Mouse (Mus musculus) kidney, adult 9 months (tissue): ENCODE data around the gene Ptprt.
A peak's percentile ranks its signal among the peaks of the same experiment; 100 is the strongest.

ENCODE experiments used
- DNase-seq: peaks from one replicate; pipeline ENCODE4 v3.0.0; 2022

The Ptprt gene

GRCm38 (mm10) chr2:162581651-162582050, 79.3 kb downstream of the Ptprt start:
- no peak for DNase-seq

GRCm38 (mm10) chr2:162577819-162578218, 83.1 kb downstream of the Ptprt start:
- DNase-seq = no peak

- DNase-seq = no peak
Observed at GRCm38 (mm10) chr2:162572851-162573250, 88.1 kb downstream of the Ptprt start.

- DNase-seq = no peak
Observed at GRCm38 (mm10) chr2:162571037-162571436, 89.9 kb downstream of the Ptprt start.

DNA sequence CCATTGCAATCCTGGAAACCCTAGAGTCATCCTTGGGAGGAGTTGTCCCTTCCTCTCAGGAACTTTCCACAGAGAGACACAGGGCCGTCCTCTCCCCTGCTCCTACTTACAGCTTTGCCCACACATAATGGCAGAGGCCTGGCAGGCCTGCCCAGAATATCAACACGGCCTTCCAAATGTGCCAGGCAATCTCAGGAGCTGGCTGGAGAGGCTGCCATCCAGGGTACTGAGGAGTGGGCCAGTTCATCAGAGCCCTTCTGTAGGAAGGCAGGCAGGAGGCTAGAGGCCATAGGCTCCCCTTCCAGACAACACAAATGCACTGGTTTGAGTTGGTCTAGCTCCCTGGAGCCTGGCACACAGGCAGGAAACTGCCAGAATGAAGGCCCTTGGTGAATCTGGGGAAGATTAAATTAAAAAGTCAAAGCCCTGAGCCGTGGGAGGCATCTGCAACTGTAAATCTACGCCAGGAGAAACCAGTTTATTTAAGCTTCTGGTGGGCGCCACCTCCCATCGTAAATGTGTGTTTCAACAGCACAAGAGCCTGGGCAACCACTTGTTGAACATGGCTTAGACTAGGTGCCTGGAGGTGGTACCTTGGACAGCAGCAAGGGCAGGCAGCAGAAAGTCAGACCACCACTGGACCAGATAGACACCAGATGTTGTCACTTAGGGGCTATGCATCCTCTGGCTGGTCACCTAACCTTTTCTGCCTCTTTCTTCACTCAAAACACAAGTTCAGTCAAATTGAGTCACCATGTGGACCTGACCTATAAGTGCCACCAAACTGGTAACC, 92.4 kb downstream of the Ptprt start:
- DNase-seq = no peak

- no peak for DNase-seq
Observed at GRCm38 (mm10) chr2:162548312-162548711, 112.6 kb downstream of the Ptprt start.

- DNase-seq = peak; percentile 2
Observed at GRCm38 (mm10) chr2:162531638-162532037, 129.3 kb downstream of the Ptprt start.

- peak; percentile 1 for DNase-seq
Observed at GRCm38 (mm10) chr2:162528911-162529310, 132.0 kb downstream of the Ptprt start.

DNA sequence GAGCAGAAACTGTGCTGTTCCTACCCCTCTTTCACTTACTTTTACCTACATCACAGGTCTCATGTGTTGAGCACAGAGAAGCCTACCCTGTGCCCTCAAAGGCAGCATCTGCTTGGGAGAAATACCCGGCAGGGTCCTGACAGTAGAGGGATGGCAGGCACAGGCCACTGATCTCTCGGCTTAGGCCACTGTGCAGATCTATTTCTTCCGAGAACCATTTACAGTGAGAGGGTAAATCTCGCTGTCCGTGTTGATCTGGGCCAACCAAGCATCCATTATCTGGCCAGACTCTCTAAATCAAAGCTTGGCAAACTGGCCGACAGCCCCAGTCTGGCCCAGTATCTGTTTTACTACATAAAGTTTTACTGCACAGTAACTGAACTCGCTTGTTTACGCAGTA, 145.0 kb downstream of the Ptprt start:
- DNase-seq = no peak

GRCm38 (mm10) chr2:162513072-162513471, 147.9 kb downstream of the Ptprt start:
- no peak for DNase-seq

DNA sequence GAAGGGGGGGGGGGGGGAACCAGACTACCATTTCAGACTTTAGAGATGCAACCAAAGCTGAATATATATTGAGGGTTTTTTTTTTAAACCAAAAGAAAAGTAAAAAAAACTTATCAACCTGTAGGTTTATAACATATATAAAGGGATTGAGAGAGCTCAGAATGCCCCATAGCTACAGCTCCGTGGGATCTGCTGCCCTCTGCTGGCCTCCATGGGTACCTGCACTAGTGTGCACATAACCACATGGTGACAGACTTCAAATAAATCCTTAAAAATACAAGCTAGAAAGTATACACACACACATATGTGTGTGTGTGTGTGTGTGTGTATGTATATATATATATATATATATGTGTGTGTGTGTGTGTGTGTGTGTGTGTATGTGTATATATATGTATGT, 148.9 kb downstream of the Ptprt start:
- no peak for DNase-seq

DNA sequence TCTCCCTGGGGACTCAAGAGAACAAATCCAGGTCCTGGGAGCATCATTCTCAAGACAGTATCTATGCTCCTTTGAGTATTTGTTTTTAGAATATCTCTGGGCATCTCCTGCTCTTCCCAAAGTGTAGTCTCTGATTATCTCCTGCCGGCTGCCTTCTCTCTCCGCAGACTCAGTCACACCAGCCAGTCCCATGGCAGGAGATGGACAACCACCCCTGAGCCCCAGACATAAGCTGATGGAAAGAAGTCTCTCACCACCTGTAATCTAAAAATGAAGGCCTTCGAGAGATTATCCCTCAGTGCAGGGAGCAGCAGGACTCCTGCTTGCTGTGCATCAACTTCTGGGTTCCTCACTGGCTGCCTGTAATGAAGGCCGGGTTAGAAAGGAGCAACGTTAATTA, 151.9 kb downstream of the Ptprt start:
- no peak for DNase-seq

- no peak for DNase-seq
Observed at GRCm38 (mm10) chr2:162507664-162508063, 153.3 kb downstream of the Ptprt start.

DNA sequence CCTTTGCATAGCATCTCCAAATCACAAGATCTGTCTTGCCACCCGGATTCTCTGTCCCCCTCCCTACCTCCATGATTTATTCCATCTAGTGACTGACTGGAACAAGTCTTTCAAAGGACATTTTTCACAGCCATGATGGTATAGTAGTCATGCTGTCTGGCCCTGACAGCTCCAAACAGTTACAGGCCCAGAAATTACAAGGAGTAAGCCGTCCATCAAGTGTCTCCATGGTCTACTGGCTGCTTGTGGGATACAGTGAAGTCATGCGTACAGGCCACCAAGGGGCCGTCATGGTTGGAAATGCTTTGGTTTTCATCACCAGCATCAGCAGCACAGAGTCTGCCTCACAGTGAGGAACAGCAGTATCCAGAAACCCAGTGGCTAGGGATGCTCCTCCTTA, 156.1 kb downstream of the Ptprt start:
- no peak for DNase-seq

- DNase-seq = no peak
Observed at GRCm38 (mm10) chr2:162499501-162499915, 161.4 kb downstream of the Ptprt start.

DNA sequence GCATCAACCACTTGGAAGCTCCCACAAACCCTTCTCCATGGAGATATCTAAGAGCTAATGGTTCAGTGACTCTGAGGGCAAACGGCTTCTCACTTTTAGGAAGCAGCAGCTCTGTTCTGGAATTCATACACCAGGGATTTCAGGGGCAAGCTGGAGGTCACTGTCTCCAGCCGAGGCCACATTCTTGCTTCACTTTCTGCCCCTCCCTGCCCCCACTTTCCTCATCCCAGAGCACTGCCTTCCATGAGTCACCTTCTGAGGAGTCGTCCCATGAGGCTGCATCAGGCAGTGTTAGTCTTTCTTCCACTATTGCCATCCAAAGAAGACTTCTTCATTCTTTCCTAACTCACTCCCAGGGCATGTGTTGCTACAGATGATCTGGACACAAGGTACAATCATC, 162.8 kb downstream of the Ptprt start:
- DNase-seq = no peak

GRCm38 (mm10) chr2:162484036-162484435, 176.9 kb downstream of the Ptprt start:
- no peak for DNase-seq

GRCm38 (mm10) chr2:162443106-162443505, 217.8 kb downstream of the Ptprt start:
- DNase-seq = no peak

- DNase-seq = peak; percentile 43
Observed at GRCm38 (mm10) chr2:162436646-162437045, 224.3 kb downstream of the Ptprt start.

DNA sequence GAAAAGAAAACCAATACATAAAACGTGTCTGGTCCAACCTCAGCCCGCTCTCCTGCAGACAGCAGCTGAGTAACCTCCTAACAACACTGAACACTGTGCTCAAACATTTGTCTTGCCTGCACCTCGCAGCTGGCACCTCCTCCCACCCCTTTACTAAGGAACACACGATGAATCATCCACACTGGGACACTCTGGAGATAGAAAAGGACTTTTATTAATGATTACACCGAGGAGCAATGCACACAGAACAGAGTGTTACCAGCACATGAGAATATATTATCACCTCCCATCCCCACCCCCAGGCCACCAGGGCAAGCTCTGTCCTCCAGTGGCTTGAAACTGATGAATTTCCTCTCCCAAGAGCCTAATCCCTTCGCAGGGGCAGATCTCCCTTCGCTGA, 230.8 kb downstream of the Ptprt start:
- no peak for DNase-seq

DNA sequence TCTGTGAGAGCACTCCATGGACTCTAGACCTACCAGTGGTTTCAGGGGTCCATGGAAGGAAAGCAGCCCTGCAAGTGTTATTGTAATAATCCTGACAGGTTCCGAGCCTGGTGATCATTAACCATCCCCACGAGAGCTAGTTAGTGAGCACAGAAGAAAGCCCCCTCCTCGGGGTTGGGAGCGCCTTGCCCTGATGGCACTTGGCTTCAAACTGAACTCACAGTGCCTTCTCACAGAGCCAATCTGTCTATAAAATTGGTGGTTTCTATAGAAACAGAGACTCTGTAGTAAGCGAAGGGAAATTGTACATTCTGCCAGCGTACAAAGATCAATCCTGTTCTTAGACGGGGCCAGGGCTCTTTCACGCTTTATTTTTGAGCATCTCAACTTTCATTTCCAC, 234.8 kb downstream of the Ptprt start:
- DNase-seq = no peak

DNA sequence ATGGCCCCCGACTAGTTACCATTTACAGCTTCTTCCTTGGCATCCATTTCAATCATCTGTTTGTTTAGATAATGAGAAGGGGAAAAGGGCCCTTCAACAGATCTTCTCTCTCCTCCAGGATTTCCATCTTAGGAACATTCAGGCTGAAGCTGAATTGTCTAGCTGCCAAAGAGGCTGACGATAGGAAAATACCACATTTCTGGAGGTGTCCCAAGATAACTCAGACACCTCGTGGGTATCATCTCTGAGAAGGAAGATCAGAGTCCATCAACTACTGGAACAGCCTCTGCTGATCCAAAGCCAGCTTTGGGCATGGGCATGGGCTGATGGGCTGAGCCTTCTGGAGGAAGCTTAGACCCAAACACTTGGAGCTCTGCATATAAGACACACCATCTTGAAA, 242.8 kb downstream of the Ptprt start:
- DNase-seq = peak; percentile 11

DNA sequence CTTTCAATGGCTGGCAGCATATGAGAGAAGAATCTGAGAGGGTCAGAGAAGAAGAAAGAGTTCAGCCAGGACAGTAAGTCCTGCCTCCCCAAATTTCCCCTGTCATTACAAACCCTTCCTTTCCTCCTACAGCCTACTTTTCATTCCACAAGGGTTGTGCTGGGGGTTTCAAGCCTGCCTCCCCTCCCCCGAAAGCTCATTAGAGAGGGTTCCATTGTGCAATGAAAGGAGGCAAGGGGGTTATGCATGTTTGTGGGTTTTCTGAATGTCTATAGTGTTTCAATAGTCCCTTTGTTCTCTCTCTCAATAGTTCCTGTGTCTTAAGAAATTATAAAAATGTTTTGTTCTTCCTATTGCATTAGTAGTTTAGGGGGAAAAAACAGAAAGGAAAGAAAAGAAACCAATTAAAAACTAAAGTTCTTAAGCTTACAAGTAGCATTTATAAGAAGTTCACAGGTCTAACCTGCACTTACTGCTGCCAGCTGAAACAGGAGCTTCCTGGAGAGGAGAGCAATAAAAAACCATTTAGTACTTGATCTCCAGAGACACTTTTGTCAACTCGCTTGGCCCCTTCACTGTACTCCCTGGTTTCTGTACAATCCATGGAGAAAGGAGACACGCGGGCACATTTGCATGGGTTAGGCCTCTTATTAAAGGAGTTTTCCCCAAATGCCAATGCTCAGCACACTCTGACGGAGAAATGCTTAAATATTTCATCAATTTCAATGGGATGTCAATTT, 247.7 kb downstream of the Ptprt start:
- DNase-seq = no peak

GRCm38 (mm10) chr2:162411014-162411413, 249.9 kb downstream of the Ptprt start:
- DNase-seq = no peak
